Mouse (Mus musculus) erythroid progenitor cell, adult 5-6 weeks (primary cell): ENCODE measurements at regions not wholly inside any gene's neighbourhood (a gene's known extent, or its start where the extent isn't known, plus 50 kb on each side); places are given as distances from the start of the nearest gene placed in this dataset.

Experiments used
- ATAC-seq: replicated peaks from 2 replicates; pipeline ENCODE4 v1.8.0; 2016; ENCODE audit warnings: moderate number of reproducible peaks, mild to moderate bottlenecking, moderate TSS enrichment, inconsistent platforms; ENCODE audit not compliant: poor library complexity, low FRiP score, severe bottlenecking

DNA sequence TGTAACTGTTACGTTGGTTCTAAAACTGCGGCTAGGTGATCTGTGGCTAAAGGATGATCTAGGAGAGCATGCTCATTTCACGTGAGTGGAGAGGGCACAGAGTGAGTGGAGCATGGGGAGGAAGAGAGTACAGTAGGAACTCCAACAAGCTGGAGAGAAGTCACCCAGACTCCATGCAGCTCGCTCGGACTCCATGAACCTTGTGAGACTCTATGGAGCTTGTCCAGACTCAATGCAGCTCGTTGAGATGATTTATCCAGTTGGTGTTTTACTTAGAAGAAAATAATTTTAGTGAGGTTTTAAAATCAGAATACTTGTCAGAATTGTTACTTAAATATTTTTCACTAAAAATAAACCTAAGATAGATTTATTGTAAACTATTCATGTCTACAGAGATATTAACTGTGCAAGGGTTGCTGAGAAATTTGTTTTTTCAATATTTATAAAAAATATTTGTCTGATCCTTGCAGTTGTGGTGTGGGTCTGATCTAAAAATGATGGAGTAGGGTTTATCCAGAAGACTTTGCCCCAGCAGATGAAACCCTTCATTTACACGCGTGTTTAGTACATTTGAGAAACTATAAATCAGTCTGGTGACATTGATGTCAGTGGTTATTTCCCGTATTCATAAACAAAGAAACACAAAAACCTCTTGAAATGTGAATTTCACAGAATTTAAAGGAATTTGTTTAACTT, 222.3 kb downstream of the Car2 start:
- no peak for ATAC-seq

DNA sequence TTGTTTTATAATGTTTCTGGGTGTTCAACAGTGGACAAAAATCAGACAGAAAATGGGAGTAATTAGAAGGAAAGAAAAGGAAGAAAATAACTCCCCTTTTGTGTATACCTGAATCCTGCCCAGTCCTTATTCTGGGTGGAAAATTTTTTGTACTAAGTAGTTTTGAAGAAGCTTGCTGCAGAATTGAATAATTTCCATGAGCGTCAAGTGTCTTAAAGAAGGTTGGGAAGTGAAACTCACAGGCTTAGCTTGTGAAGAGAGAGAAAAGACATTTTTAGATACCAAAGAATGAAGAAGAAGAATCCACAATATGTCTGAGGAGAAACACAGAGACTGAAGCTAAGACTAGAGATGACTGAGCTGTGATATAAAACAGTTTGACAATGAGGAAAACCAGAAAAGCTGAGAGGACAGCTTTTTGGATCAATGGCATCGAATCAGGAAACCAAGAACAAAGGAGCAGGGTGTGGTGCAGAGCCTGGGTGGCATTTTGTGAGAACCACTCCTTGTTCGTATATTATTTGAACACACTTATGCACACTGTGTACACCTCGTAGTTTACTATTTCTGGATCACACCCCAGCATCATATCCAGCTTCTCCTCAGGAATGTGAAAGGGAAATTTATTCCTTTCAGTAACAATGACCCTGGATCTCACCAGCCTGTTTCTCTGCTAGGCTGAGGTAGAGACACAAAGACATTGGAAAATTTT, 221.9 kb downstream of the Gm9733 start:
- no peak for ATAC-seq

DNA sequence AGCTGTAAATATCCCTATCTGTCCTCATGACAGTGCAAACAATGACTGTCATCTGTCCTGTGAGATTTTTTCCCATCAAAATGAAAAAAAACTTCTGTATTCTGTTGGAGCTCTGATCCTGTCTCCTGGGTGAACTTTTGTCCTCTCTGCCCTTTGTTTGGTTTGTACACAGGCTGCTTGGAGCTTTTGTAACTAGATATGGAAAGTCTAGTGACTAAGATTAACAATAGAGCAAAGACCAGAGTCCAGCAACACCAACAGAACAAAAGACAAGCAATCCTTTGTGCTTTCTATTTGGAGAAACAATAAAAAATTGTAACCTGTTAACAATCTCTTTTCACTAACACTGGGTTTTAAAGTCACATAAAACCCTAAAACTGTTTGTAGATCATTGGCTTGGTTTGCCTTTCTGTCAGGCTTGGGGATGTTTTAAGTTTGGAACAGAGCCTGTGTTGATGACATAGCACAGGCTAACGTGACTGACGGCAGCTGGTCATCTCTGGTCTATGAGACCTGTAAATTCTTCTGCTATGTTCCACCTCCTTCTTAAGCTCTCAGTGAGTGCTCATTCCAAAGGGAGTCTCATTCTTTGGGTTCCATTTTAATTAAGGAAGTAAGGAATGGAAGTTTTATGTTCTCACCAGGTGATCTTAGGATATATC, 219.8 kb downstream of the Gm9733 start:
- ATAC-seq: no peak

DNA sequence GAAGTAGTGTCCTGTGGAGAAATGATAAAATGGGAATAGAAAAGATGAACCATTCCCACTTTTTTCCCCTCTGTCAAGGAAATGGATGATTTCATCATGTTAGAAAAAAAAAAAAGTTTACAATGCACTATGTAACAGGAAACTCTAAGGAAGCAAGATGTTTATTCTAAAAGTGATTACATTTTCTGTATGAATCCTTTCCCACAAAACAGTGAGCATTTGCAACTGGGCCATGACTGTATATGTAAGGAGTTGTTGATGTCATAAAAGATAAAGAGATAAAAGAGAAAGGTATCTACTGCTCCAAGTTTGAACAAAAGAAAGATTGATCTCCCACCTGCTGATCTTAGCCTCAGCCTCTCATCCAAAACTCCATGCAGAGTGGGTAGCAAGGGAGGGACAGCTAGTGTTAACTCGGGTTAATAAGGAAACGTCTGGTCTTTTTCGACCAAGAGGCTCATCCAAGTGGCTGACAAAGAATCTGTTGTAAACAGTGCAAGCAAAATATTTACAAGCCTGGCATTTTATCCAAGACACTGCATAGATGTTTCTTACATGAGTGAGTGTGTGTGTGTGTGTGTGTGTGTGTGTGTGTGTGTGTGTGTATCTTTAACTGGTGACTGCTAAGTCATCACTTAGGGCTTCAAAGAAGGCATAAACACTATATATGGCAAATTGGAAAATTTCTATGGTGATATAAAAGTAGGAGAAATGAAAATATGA, 213.3 kb downstream of the Gm9733 start:
- ATAC-seq: no peak

DNA sequence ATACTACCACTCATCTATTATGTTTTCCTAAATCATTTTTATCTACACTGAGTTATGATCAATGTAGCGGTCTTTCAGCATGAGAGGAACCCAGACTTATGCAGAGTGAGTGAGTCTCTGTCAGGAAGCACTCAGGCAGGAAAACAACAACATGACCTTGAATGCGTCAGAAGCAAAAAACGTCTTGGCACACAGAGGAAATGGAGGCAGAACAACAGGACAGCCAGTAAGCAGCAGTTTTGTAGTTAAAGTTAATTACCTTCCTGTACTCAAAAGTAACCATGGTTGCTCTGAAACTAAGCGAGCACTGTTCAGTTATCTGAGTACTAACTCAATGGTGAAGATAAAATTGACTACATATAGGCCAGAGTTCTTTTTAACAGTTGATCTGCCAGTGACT, 205.4 kb downstream of the Gm9733 start:
- ATAC-seq: no peak

DNA sequence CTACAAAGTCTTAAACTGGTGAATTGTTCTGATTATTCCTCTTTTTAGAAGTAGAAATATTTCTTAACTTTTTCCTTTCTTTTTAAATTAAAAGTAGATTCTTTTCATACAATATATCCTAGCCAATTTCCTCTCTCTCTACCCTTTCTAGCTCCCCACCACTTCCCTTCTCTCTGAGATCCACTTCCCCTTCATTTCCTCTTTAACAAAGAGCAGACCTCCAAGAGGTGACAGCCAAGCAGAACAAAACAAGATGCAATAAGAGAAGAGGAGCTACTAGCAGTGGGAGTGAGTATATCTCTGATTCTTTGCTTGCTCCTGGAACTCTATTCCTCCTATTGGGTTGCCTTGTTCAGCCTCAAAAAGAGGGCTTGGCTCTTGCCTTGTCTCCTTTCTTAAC, 203.7 kb downstream of the Gm9733 start:
- ATAC-seq: no peak

DNA sequence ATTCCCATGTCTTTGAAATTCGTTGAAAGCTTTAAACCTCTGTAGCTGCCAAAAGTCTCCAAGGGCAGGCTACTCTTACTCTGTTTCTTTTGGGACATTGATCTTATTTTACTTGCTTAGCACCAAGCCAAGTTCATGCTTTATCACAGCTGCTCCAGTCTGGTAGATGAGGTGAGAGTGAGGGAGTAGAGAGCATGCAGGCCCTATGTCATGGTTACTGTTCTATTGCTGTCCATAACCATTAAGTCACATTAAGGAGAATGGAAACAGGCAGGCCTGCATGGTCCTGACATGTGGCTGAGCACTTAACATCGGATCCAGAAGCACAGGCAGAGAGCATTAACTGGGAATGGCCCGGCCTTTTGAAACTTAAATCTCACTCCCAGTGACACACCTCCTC, 203.1 kb downstream of the Gm9733 start:
- no peak for ATAC-seq

DNA sequence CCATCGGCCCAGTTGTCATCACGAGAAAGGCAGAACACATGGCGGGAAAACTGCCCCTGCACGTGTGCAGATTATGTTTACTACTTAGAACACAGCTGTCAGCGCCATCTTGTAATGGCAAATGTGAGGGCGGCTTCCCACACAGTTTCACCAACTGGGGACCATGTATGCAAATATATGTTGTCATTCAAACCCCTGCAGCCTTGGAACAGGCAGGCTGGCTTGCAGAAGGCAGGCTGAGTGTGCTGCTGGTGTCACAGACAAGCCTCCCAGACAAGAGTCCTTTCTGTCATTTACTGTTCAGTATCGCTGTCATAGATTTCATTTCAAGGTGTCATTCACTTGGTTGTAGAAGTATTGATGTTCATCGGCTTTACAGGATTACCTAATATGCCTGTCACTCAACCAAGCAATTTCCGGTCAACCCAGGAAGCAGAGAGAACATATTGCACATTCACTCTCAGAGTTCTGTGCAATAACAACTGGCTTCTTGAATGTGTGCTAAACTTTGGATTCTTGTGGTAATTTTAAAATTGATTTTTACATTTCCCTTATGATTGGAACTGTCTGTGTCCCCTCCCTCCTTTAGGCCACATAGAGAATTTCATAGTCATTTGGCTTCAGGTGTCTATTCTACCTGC, 202.3 kb downstream of the Gm9733 start:
- ATAC-seq: no peak

DNA sequence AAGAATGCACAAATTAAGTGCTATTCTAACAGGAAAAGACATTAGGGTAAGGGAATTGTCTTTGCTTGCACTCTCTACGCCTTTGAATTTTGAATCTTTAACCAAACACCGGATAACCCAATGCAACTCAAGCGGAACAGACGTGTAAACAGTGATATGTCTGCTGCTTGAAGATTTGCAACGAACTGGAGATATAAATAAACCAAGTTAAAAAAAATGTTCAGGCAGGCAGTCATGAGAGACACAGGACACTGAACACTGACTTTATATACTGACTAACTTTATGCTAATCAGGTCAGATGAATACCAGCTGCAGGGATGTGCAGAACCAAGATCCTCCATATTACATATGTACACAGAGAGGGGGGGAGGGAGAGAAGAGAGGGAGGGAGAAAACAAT, 200.0 kb downstream of the Gm9733 start:
- ATAC-seq: no peak

DNA sequence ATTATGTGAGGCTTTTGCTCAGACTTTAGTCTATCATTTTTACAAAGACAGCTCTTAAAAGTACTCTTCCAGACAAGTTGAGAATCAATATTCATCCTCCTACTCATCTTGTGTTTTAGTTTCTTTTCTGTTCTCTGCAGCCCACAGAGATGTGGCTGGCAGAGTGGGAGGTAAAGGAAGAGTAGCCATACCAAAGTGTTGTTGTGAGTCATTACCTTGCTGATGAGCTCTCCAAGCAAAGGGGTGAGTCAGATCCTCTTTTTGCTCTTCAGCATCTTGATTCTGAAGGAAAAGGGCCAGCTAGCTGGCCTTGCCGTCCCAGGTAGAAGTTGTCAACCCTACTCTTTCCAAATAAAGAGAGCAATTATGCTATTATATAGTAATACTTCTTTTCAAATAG, 192.6 kb downstream of the Gm9733 start:
- no peak for ATAC-seq

DNA sequence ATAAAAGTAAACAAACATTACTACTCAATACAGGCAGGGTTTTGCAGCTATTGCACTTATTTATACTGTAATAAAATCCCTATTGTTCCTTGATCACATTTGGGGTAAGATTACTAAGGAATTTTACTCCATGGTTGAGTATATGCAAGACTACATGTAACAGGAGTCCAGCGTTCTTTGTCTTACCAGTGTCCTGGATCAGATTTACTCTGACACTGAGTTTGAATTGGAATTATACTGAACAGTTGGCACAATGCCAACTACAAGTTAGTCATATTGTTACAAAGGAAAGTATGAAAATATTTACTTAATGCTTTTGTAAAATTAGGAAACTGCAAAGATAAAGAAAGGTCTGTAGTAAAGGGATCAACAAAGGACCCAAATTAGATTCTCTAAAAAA, 178.4 kb downstream of the Gm9733 start:
- no peak for ATAC-seq

DNA sequence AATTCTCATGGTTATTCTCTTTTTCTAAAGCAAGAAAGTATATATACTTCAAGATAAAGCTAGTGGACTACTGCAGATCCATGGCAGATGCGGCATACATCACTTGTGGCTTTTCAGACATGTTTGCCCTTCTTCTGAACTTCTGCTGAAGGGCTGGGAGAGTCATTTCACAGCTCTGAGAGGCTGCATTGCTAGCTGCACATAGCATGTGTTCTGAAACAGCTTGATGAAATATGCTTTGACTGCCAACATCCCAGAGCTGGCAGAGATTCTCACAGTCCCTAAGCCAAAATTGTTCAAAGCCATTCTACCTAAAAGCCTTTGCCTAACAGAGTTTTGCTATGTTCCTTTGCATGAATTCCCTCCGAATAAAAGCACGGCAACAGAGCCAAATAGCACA, 177.9 kb downstream of the Gm9733 start:
- ATAC-seq: no peak

DNA sequence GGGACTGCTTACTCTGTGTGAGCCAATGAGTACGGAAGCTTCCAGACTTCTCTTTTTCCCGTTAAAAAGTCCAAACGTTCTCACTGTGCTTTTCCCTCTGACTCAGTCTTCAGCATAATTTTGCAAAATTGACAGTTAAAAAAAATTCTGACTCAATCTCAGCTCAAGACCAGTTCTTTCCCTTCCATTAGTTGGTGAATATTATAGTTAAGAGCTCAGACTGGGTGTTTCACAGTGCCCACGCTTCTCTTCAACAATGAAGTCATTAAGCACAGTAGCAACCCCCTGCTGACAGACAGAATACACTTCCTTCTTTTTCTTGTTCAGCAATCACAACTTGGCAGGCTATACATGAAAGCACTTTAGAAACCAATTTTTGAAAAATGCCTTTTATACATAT, 175.4 kb downstream of the Gm9733 start:
- ATAC-seq: no peak

DNA sequence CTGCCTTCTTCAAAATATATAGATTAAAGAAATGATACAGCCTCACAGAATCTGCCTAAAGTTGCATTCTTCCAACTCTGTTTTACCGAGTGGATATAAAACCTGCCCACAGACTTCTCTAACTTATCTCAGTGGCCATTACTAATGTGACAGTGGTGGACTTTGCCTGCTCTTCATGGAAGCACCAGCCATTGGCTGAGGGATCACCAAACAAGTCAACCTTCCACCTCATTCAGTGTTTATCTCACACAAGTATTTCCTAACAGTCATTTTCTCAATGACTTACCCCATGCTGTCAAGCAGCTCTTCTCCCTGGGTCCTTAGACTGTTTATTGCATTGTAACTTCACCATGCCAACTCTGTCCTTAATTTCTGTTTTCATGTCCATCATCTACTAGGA, 174.3 kb downstream of the Gm9733 start:
- ATAC-seq: no peak

DNA sequence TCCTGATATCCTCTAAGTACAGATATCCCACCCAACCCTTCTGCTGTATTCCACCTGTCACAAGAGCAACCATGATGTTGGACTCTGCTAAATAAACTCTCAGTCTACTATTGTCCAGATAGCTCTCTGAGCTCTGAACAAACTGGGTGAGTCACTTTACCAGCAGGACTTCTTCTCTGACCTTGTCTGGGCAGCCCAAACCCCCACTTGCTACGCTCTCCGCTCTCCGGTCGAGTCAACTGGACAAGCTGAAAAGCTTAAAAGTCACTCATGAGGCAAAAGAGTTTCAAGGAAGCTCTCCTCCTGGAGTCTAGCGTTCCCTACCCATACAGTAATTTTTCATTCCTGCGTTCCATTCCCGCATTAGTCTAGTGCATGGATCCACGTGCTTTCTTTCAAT, 173.2 kb downstream of the Gm9733 start:
- ATAC-seq: no peak

DNA sequence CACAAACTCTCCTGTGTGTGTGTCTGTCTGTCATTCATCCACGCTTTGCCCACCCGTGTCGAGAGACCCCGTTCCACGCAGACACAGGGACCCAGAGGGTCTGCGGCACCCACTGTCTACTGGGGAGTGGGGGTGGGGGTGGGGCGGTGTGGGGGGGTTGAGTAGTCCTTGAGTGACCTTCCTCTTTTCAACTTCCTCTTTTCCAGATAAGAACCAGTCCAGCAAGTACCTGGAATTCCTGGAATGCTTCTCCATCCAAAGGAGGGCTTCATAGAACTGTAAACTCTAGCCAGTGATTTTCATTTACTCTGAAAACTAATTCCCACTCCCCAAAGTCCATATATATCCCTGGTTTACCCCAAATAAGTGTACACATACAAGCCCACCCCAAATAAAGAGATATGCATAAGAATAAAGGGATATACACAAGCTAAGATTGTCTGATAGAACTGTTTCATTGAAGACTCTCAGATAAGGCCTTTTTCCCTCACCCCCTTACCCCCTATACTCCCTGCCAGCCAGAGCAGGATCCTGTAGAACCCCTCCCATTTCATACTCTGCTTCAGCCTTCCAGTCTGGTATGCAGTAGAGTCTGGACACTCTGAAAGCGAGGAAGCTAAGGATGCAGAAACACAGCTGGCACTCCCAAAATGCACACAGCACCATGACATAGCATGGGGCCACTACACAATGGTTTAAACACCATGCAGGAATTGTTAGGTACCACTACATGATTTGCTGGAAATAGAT, 172.0 kb downstream of the Gm9733 start:
- no peak for ATAC-seq

DNA sequence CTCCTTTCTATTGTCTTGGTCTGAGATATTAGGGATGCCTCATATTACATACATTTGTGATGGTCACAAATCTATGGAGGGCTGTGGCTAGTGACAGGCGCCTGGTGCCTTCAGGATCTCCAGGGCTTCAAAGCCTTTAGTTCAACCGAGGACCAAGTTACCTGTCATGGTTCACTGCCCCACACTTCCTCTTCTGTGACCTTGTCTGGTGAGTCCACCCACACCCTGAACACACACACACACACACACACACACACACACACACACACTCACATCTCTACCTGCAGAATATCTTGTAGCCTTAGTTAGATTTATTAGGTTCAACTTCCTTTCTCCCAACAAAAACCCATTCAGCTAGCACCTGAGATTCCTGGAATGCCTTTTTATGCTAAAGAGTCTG, 156.3 kb downstream of the Gm9733 start:
- no peak for ATAC-seq

DNA sequence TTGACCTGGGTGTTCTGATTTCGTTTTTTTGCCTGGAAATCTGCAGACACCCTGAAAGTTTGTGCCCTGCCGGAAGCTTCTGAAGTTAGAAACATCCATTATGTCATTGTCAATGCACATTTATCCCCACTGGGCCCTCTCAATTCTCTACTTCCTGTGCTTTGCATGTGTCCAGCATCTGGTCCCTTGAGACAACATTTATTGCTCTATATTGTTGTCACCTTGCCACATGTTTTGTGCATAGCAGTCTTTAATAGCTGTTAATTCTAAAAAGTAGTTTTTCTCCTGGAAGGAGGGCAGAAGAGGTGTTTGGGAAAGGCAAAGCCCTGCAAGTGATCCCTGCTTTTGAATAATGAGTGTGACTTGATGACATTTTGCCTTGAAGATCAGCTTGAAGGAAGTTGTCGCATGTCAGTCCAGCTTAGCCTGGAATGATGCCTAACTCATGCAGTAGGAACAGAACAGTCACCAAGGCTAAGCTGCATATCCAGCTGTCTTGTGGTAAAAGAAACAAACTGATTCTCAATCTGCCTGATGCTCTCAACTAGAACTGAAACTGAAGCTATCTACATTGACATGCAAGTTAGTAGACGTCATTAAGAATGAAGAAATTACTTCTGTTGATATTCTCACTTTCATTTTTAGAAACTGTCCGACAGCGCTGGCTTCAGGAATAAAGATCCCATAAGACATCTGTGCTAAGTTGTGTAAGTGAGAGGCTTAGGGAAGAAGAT, 152.9 kb downstream of the Gm9733 start:
- ATAC-seq: no peak

DNA sequence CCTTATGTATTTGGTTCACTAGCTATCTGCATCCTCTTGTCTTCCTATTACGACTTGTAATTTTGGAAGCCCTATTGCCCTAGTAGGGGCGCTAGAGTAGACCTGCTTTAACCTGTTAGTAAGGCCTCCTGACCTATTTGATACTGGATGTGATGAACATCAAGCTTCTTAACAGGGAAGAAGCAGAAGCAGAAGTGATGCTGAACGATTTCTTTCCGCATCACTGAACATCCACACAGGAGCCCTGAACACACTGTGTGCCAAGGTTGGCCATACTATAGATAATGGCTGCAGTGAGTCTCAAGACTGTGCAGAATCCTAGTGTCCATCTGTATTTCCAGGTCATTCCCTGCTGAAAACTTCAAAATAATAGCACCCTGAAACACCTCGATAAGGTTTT, 151.0 kb downstream of the Gm9733 start:
- no peak for ATAC-seq
